Mouse (Mus musculus): ENCODE results near the gene Jazf1.

The Jazf1 gene

DNA sequence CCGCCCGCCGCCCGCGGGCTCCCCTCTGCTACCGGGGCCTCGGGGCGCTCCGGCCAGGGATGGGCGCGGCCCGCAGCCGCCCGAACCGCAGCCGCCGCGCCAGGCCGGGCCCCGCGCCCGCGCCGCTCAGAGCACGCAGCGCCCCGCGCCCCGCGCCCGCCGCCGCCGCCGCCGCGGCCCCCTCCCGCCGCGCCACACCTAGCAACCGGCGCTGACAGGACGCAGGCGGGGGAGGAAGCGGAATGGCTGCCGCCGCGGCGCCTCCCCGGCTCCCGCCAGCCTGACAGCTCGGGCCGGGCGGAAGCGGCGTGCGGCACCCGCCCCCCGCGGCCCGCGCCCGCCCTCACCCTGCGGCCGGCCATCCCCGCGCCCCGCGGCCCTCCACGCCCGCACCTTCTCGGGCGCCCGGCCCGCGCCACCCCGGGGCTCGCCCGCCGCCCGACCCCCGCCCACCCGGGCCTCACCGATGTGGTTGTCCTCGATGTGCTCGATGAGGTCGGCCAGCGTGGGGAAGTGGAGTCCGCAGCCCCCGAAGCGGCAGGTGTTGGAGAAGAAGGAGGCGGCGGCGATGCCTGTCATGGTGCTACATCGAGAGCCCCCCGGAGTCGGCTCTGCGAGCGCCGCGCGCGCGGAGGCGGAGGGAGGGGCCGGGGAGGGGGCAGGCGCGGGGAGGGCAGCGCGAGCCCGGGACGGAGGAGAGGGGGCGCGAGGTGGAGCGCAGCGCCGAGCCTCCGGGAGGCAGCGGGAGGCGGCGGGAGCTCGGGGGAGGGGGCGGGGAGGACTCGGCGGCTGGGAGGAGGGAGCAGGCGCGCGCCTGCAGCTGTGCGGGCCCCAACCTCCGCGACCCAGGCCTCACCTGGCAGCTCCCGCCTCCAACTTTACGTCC is at the start of gene Jazf1:
Gene Jazf1 (minus strand): TSS at position 643 of the 886 bp plus-strand sequence.
- peak in 1 of 2 experiments; percentile 31 for DNase-seq (ENCODE audit: low spot score in 2 of 2)

DNA sequence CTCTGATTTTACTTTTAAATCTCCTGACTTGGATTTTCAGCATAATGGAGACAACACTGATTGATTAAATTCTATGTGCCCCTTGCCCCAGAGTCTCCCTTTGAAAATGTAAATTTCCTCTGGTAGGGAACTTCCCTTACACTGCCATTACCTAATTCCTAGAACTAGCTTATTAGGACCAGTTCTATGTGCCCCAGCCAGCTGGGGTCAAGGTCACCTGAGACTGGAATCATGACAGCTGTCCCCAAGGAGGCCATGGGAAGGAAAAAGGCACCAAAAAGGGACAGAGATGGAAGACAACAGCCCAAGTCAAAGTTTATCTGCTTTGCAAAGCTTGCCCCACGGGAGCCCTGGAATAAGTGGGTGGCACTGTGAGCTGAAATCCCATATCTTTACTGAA is 49.4 kb upstream of the Jazf1 start:
- no peak for DNase-seq (ENCODE audit: low spot score in 2 of 2)

DNA sequence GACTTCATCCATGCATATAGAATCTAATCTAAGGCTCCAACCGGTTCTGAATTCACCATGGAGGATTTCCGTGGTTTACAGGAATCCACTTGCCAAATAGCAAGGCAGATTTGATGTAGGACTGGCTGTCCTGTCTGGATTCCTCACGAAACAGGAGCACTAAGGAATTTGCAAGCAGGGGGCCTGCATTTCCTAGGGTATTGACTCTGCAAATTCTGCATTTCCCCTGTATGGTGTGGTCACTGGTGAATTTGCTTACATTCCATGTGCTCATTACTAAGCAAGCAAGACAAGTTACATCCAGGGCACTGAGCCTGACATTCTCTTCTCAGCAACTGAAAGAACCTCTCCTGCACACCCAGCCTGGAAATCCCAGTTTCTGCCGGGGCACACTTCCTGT is 18.4 kb upstream of the Jazf1 start:
- no peak for DNase-seq (ENCODE audit: low spot score in 2 of 2)

DNA sequence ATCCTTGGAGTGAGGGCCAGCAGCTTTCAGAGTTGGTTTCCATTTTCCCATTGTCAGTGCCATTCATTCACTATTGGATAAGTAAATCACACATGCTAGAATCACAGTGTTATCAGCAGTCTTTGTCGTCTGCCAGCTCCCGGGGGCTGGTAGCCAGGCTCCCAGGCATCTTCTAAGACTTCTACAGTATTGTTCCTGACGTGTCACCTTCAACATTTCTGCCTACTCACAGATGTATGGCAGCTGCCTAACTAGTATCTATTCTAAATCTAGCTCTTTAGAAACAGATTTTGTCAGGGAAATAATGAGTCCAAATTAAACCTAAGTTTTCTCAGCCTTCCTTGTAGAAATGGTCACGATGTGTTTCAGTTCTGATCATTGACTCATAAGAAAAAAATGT is 12.8 kb upstream of the Jazf1 start:
- DNase-seq (ENCODE audit: low spot score in 2 of 2) = no peak

DNA sequence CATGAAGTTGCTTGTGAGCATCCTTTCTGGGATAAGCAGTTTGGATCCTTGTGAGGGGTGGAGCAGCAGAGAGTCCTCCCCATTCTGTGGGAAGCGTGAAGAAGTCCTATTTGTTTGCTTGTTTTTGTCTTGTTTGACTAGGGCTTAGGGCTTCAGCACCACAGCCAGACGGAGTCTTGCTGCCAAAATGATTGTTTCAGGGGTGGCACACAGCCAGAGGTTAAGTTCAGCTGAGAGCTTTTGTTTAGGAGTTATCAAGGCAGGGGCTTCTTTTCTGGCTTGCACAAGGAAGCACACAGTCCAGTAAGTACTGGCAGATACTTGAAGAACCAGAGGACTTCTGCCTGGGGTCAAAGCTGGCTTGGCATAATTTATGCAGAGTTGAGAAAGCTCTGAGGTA is 10.2 kb upstream of the Jazf1 start:
- peak in 1 of 2 experiments; percentile 21 for DNase-seq (ENCODE audit: low spot score in 2 of 2)

DNA sequence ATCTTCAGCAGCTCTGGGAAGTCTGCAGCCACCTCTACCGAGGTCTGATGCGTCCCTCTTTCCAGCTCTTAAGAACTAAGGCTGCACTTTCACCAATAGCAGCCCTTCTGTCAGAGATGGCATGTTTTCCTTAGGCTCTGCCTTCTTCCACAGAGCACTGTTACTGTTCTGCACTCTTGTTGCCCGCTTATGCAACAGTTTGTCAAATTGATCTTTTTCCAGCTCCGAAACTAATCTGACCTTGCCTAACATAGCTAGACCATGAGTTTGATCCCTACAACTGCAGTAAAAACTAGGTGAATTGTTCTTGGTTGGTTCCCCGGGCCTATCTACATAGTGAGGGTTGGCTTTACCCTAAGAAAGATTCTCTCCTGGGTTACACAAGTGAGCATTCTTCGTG is 3.3 kb upstream of the Jazf1 start:
- no peak for DNase-seq (ENCODE audit: low spot score in 2 of 2)

DNA sequence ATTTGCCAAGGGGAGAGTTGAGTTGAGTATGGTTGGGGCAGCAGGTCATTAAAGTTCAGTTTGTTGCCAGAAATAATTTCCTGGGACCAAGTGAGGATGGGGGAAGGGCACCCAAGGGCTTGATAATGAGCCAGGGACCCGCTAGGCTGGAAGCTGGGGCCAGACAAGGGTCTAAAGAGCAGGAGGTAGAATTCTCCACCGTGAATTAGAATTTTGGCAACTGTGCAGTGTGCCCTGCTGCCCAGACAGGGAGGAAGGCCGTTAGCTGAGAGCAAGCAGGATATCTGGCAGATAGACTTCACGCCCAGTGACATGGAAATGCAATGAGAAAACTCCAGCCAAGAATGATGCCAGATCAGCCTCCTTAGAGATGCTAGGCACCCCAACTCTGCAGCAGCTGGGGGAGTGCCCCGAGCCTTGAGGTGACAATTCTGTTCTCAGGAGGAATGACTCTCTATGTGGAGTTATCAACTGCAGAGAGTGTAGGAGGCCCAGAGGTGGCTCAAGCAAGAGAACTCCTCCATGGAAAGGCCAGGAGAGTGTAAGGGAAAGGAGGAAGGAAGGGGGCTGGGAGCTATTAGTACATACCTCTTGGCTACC is 1.6 kb upstream of the Jazf1 start:
- DNase-seq (ENCODE audit: low spot score in 2 of 2) = no peak

DNA sequence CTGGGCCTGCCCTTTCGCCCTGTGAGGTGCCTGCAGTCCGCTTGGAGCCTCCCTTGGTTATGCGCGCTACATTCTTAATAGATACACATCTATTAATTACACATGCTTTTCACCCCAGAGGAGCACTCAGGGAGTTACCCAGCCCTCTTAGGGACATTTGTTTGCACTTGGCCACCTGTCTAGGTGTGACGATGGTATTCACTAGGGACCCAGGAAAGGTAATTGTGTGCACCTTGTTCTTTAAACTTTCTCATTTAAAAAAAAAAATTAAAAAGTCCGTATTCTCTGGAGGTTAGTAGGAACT is 396 bp upstream of the Jazf1 start:
- DNase-seq (ENCODE audit: low spot score in 2 of 2) = no peak

DNA sequence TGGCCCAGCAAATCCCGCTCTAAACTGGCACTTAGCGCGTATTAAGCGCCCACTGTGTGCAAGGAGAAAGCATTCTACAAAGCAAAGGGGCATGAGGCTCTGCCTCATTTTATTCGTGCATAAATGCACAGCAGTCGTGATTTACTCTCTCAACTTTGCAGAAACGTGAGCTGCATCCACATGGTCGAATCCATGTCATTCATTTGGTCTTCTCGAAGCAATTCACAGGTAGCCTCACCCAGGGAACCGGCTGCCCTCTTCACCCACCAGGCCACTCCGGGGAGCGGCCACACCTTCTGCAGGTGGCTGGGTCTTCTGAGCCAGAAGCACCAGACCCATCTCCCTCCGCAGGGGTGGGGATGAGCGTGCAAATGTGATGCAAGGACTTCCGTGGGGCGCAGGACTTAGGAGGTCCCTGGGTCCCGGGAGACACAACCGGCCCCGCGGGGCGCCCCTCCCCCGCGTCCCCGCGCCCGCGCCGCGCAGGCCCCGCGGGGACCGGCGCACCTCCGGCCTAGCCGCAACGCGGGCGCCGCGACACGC is 914 bp downstream of the Jazf1 start:
- DNase-seq (ENCODE audit: low spot score in 2 of 2) = no peak

DNA sequence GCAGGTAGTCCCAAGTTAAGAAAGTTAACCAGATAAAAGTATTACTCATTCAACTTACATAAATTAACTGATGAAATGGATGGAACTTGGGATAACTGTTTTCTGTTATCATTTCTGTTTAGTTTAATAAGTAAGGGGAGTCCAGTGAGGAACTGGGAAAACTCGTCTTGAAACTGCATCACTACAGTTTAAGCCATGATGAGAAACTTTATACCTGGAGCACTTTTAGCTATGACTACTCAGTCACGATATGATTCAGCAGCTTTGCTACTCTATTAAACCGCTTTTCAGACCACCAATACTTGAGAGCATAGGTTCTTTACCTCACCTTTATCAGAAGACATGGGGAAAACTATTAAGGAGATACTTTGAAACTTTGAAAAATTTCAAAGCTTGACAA is 1.5 kb downstream of the Jazf1 start:
- no peak for DNase-seq (ENCODE audit: low spot score in 2 of 2)

DNA sequence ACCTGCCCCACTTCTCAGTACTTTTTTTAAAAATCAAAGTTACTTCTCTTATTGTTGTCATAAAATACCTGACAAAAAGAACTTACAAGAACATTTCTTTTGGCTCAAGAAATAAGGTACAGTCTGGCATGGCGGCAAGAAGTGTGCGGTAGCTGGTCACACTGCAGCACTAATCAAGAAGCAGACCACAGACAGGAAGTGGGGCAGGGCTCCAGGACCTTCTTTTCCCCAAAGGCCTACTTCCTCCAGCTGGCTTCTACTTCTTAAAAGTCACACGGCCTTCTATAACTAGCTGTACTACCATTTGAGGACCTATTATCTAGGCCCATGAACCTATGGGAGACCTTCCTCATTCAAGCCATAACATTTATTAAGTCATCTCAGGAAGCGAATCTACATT is 4.4 kb downstream of the Jazf1 start:
- DNase-seq (ENCODE audit: low spot score in 2 of 2) = no peak

DNA sequence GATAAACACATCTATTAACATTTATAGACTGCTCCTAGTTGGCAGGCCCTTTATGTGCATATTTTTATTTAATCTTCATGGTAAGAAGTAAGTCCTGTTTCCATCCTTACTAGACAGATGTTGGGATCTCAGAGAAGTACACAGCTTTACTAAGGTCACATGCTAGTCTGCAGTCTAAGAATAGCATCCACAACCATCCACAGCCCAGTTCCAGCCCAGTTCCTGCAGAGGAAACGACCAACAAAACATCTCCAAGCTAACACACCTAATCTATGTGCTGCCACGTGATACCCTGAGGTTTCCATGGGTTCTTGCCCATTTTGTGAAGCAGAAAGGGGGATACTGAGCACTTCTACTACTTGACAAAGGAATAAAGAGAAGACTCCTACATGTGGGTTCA is 13.5 kb downstream of the Jazf1 start:
- no peak for DNase-seq (ENCODE audit: low spot score in 2 of 2)

DNA sequence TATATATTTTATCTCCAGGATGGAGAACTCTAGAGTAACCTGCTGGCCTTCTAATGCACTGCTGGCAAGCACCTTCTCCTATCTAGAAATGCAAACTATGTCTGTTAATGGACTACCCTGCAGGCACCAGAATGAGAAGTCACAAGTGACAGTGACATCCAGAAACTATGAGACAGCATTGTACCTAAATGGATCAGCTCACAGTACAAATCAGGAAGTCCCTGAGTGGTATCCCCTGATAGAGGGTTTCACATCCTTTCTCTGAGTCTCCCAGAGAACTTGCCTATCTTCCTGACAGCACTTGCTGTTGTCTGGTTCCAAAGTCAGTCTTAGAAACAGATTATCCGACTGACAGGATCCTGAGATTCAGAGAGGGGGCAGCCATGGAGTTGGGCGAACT is 22.9 kb downstream of the Jazf1 start:
- no peak for DNase-seq (ENCODE audit: low spot score in 2 of 2)

DNA sequence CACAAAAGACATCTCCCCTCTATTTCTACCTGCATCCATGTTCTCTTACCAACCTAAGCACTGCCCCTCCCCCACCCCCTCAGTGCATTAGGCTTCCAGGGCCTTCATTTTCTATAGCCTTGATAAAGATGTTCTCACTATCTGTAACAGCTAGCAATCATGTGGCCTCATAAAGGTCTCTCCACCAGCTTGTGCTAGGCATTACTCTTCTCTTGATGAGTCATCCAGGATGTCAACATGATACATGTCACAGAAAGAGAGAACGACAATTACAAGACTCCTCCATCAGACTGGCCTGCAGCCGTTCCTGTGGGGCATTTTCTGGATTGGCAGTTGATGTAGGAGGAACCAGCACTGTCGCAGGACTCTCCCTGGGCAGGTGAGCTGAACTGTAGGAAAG is 30.3 kb downstream of the Jazf1 start:
- no peak for DNase-seq (ENCODE audit: low spot score in 2 of 2)

DNA sequence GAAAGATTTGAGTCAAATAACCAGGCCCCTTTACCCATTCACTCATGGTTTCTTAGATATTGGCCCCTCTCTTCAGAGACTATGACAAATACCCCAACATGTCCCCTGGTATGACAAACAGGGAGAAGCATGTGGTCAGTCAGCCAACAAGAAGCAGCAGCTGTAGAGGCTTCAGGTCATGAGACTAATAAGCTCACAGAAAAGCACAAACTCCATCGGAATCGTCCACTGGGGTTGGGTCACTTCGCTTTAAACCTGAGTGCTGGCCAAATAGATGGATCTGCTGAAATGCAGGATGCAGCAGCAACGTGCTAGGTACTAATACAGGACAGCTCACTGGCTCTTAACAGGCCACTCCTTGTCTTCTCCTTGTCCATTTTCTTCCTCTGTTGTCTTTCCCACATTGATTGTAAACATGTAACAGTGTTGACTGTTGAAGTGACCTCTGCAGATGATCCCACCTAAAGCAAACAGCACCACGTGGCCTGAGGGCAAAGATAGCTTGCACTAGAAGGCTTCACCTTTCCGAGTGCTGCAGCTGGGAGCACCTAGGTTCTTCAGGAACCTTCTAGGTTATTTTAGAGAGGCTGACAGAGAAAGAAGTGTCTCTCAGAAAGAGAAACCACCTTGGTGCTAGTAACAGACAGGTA is 33.9 kb downstream of the Jazf1 start:
- DNase-seq (ENCODE audit: low spot score in 2 of 2) = no peak

DNA sequence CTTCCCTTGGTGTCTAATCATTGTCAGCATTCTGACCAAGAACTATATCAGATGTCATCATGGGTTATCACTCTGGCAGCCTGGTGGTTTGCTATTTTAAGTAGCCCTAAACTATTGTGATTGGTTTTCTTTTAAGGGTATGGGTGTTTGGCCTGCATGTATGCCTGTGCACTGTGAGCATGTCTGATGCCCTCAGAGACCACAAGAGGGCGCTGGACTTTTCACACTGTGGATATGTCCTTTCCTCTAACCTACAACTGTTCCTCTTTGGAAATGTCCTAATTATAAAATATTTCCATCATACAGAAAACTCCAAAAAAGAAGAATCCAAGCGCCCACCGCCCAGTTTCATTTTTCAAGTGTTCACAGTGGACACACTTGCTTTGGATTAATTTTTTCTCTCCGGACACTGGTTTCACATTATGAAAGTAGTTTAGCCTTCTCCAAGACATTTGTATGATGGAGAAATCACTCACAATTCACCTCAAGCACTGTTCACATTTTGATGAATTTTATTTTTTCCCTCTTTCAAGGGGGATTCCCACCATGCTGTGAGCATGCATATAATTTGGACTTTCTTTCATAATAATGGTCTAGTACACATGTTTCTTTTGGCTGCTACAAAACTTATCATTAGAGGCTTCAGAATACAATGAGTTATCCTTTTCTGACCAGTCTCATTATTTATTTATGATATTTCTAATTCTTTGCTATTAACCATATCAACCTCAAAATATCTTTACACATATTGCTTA is 35.5 kb downstream of the Jazf1 start:
- DNase-seq (ENCODE audit: low spot score in 2 of 2) = no peak

DNA sequence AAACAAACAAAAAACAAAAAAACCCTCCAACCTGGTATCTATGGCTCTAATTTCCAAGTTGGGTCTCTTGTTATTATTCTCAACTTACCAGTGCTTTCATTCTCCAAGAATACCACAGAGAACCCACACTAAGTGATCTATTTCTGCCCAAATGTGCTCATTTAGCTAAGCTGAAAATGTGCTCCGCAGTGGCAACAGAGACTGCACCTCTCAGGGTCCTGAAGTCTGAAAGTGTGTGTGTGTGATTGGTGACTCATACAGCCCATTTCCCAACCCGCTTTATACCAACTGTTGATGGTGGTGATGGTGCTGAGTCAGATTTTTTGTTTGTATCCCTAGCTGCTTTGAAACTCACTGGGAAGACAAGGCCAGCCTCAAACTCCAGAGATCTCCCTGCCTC is 46.4 kb downstream of the Jazf1 start:
- no peak for DNase-seq (ENCODE audit: low spot score in 2 of 2)

DNA sequence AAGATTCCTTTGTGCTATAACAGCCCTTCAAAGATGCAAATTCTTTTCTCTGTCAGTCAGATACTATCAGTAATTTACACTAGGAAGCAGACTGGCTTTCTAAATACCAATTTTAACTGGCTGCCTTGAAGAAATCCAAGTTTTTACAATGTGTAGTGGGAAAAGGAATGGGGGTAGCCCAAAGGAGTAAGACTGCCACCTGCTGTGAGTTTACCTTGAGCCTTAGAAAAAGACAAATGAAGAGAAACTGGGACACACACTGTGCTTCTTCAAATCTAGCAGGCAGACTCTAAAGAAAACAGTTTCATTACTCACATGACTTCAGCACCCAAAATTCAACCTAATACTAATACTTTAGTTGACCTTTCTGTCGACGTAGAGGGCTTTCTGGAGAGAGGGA is 47.4 kb downstream of the Jazf1 start:
- DNase-seq (ENCODE audit: low spot score in 2 of 2) = no peak

DNA sequence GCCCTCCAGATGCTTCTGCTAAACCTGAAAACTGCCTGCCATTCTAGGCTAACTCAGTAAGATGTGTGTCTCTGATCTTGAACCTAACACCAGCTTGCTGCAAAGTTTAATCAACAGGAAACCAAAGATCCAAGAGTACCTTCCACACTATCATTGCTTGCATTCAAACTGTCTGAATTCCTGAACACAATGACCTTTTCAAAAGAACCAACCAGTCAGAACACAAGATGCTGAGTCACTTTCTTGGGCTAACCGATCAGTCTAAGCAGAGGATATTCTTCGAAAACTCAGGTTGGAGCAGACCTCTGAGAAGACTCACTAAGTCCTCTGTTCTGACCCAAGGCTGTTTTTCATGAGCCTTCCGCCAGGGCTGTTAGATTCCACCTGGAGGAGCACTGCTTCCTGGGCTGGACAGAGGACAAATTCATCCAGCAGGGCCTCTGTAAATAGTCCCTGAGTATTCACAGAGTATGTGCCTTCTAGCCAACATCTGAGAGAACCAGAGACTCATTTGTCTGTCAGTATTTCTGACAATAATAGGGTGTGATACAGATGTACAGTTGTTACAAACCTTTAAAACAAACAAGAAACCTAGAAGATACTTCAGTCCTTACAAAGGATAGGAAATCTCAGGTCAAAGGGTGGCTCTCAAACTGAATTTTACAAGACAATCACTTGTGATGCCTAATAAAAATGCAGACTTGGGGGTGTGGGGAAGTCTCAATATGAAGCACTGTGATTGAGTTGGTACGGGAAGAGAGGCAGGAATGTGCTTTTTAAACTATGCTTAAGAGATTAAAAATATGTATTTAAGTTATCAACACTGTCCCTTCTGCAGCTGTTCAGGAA is 50.9 kb downstream of the Jazf1 start:
- no peak for DNase-seq (ENCODE audit: low spot score in 2 of 2)

DNA sequence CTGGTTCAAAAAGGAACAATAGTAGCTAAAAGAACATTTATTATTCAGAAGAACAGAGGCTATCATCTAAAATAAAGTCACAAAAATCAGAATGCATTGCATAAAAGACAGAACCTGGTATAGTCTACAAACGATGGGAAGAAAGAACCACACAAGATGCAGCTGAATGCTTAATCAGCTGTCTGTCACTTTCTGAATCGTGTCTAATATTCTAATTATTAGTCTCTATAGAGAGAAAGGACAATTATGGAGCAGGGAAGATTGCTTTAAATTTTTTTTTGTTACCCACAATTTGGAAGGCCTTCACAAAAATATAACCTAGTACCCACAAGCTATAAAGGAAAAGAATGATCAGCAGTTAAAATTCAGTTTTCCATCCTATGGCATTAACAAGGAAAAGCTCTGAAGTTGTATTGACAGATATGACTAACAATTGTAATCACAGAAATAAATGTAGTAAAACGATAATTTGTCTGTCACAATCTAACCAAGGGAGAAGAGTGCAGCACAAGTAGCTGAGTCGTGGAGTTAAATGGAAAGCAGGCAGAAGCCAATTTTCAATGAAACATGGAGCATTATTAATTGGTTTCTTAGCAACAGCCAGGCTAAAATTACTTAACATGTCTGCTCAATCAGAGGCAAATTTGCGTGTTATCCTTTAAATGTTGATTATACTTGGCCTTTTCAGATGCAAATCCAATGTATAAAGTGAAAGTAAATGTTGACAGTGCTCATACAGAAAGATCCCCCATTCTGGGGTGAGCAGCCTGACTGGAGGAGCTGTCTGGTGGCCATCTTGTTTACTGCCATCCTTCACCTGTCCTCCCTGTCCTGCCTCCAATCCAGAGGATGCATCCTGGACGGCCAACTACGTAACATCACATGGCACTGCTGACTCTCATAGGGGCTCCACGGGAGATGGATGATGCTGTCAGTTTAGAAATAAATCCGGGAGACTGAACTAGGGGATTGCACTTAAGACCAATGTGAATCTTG is 53.7 kb downstream of the Jazf1 start:
- no peak for DNase-seq (ENCODE audit: low spot score in 2 of 2)
